Mouse (Mus musculus) spleen, postnatal 36 days (tissue): Measurements from ENCODE around the gene Asic2.

Experiments used
- DNase-seq, 2 experiments: peaks; one replicate each; pipeline ENCODE4 v3.0.0; 2022; ENCODE audit warnings: low spot score in 2 of 2, mixed read lengths in 1 of 2

Gene Asic2

GRCm38 (mm10) chr11:81518001-81518955 is 450.0 kb downstream of the Asic2 start:
- DNase-seq = no peak

- DNase-seq = no peak
These were observed 452.5 kb downstream of the Asic2 start for GRCm38 (mm10) chr11:81515754-81516153.

GRCm38 (mm10) chr11:81512434-81512833 is 455.8 kb downstream of the Asic2 start:
- no peak for DNase-seq

- DNase-seq = no peak
These were observed 456.9 kb downstream of the Asic2 start for GRCm38 (mm10) chr11:81511401-81511800.

- no peak for DNase-seq
These were observed 459.6 kb downstream of the Asic2 start for GRCm38 (mm10) chr11:81508385-81509233.

- DNase-seq = no peak
These were observed 463.3 kb downstream of the Asic2 start for GRCm38 (mm10) chr11:81504791-81505430.

GRCm38 (mm10) chr11:81501473-81502246 is 466.6 kb downstream of the Asic2 start:
- no peak for DNase-seq

- DNase-seq = no peak
These were observed 469.3 kb downstream of the Asic2 start for GRCm38 (mm10) chr11:81498990-81499389.

- DNase-seq = no peak
These were observed 470.4 kb downstream of the Asic2 start for GRCm38 (mm10) chr11:81497652-81498391.

- DNase-seq = no peak
These were observed 471.8 kb downstream of the Asic2 start for GRCm38 (mm10) chr11:81496446-81496845.

GRCm38 (mm10) chr11:81492351-81492750 is 475.9 kb downstream of the Asic2 start:
- DNase-seq = no peak

- DNase-seq = no peak
These were observed 479.0 kb downstream of the Asic2 start for GRCm38 (mm10) chr11:81489144-81489735.

- DNase-seq = no peak
These were observed 479.6 kb downstream of the Asic2 start for GRCm38 (mm10) chr11:81488681-81489080.

GRCm38 (mm10) chr11:81486265-81486940 is 481.9 kb downstream of the Asic2 start:
- DNase-seq = no peak

- no peak for DNase-seq
These were observed 487.1 kb downstream of the Asic2 start for GRCm38 (mm10) chr11:81481198-81481597.

GRCm38 (mm10) chr11:81476231-81476630 is 492.0 kb downstream of the Asic2 start:
- DNase-seq = no peak

- DNase-seq = no peak
These were observed 494.1 kb downstream of the Asic2 start for GRCm38 (mm10) chr11:81474121-81474520.

- no peak for DNase-seq
These were observed 506.1 kb downstream of the Asic2 start for GRCm38 (mm10) chr11:81462199-81462598.

GRCm38 (mm10) chr11:81461748-81462147 is 506.5 kb downstream of the Asic2 start:
- no peak for DNase-seq
